Mouse (Mus musculus) lung, adult 2 months (tissue): ENCODE measurements around the gene Dnmt1.

ENCODE experiments used
- CTCF ChIP-seq: fragments of 200-500 bp; IDR thresholded peaks from 2 replicates; pipeline ENCODE4 v1.5.1; 2011; ENCODE audit warnings: mild to moderate bottlenecking, low read length, control low read depth; ENCODE audit not compliant: insufficient read depth
- POLR2A ChIP-seq: fragments of 200-500 bp; IDR thresholded peaks from 2 replicates; pipeline ENCODE4 v1.6.1; 2011; ENCODE audit warnings: low read depth, mild to moderate bottlenecking, control low read depth, low read length, borderline replicate concordance; ENCODE audit errors: extremely low read depth

- TF ChIP-seq CTCF, result no peak
- no peak for TF ChIP-seq POLR2A
These were observed 89.2 kb downstream of the Dnmt1 start for GRCm38 (mm10) chr9:20870211-20871173.
